Mouse (Mus musculus) stomach, postnatal 0 days (tissue): Measurements from ENCODE around the gene Snip1.

Experiments
- CTCF ChIP-seq: IDR thresholded peaks from 2 replicates; pipeline ENCODE4 v1.5.1; 2016; ENCODE audit warnings: antibody characterized with exemption, low read depth, mild to moderate bottlenecking, moderate library complexity
- EP300 ChIP-seq: optimal IDR thresholded peaks from 2 replicates; pipeline ENCODE3; 2016; ENCODE audit warnings: antibody characterized with exemption

GRCm38 (mm10) chr4:125114638-125115037, 48.2 kb downstream of the Snip1 start:
- TF ChIP-seq EP300 (no peak), CTCF (peak; percentile 90)
